Mouse (Mus musculus) hindbrain, embryonic 11.5 days (tissue): ENCODE measurements around the gene Shroom3. TPM values are rescaled to one million over a fixed set of nuclear protein-coding genes. Genes with fewer than 3 reads are reported as not detected.

ENCODE experiments used
- ATAC-seq: fragments of 200-750 bp; cut with Nextera tagmentation; 2 replicates; pipeline ENCODE4 v1.8.0; 2017; ENCODE audit warnings: mild to moderate bottlenecking, moderate TSS enrichment, moderate library complexity; ENCODE audit not compliant: low FRiP score
- DNase-seq: peaks from one replicate; pipeline ENCODE4 v3.0.0-alpha.2; 2015; ENCODE audit warnings: low spot score
- H3K27ac ChIP-seq: fragments of 300-500 bp; sonication (generic); 2 replicates; pipeline ENCODE4 v1.5.1; 2014; ENCODE audit warnings: mild to moderate bottlenecking, low read depth, low read length
- H3K27me3 ChIP-seq: fragments of 300-500 bp; sonication (generic); 2 replicates; pipeline ENCODE4 v1.6.1; 2014; ENCODE audit warnings: mild to moderate bottlenecking, low read length, moderate library complexity, mixed read lengths; ENCODE audit not compliant: control insufficient read depth, insufficient read depth
- H3K36me3 ChIP-seq: fragments of 300-500 bp; sonication (generic); 2 replicates; pipeline ENCODE4 v1.6.1; 2014; ENCODE audit warnings: mild to moderate bottlenecking, low read length, moderate library complexity, mixed read lengths; ENCODE audit not compliant: control insufficient read depth, insufficient read depth
- H3K4me1 ChIP-seq: fragments of 300-500 bp; sonication (generic); replicated peaks from 2 replicates; pipeline ENCODE4 v1.6.1; 2014; ENCODE audit warnings: low read length, mixed read lengths; ENCODE audit not compliant: control insufficient read depth, insufficient read depth
- H3K4me2 ChIP-seq: fragments of 300-500 bp; sonication (generic); replicated peaks from 2 replicates; pipeline ENCODE4 v1.6.1; 2014; ENCODE audit warnings: mild to moderate bottlenecking, low read depth, low read length
- H3K4me3 ChIP-seq: fragments of 300-500 bp; sonication (generic); 2 replicates; pipeline ENCODE4 v1.5.1; 2014; ENCODE audit warnings: low read depth, low read length
- H3K9ac ChIP-seq: fragments of 300-500 bp; sonication (generic); 2 replicates; pipeline ENCODE4 v1.6.1; 2014; ENCODE audit warnings: low read depth, low read length
- H3K9me3 ChIP-seq: fragments of 300-500 bp; sonication (generic); 2 replicates; pipeline ENCODE4 v1.6.1; 2016; ENCODE audit warnings: low read length; ENCODE audit not compliant: control insufficient read depth
- WGBS: fragments of 180-500 bp; shearing (Covaris S2); extraction: QIAGEN DNeasy Blood & Tissue Kit; methylation state at CpG from one replicate; pipeline ENCODE4 v1.1.7; 2014; 5-methylcytosine and 5-hydroxymethylcytosine counted together
- polyA plus RNA-seq: library from polyadenylated mRNA; unstranded; fragments of >200 nt; fragmentation: Nextera tagmentation; extraction: Ambion mirVana; gene quantifications from 2 replicates; pipeline ENCODE4 v1.2.1, GENCODE M21; 2014

The Shroom3 gene
- polyA plus RNA-seq, 1 experiment from 2014 or later, result 4.8 TPM

- H3K4me3 ChIP-seq, result no peak overlapping the region
- no peaks in the 10 kb centered on the region for H3K36me3 ChIP-seq
- no peak overlapping the region for H3K4me2 ChIP-seq
- DNase-seq, result no peak
- H3K4me1 ChIP-seq, result peaks cover 13% of the 10 kb centered on the region
- ATAC-seq, result no peak
- no peaks in the 10 kb centered on the region for H3K27me3 ChIP-seq
- no peak overlapping the region for H3K27ac ChIP-seq
- no peak overlapping the region for H3K9ac ChIP-seq
- 58% methylated on average over 7 of the region's 7 CpGs for WGBS
- no peaks in the 10 kb centered on the region for H3K9me3 ChIP-seq
Measured at GRCm38 (mm10) chr5:92901870-92902269, 218.6 kb downstream of the Shroom3 start.

- DNase-seq, result no peak
- WGBS, result 43% methylated on average over 9 of the region's 9 CpGs
- Histone ChIP-seq H3K4me2 (no peak overlapping the region; the same call in 1 of the 2 replicates), H3K27ac (peak overlapping the region; percentile 75), H3K9ac (0 out of 2 replicates have a peak overlapping the region, but pooled peaks have one; percentile 37), H3K4me1 (peaks cover 9% of the 10 kb centered on the region), H3K9me3 (peaks cover 8% of the 10 kb centered on the region), H3K27me3 (no peaks in the 10 kb centered on the region), H3K36me3 (no peaks in the 10 kb centered on the region), H3K4me3 (no peak overlapping the region)
- peak; percentile 48 for ATAC-seq
Measured at GRCm38 (mm10) chr5:92905146-92905545, 221.9 kb downstream of the Shroom3 start.

GRCm38 (mm10) chr5:92905594-92906008, 222.4 kb downstream of the Shroom3 start:
- Histone ChIP-seq H3K27me3 (no peaks in the 10 kb centered on the region), H3K4me1 (peaks cover 9% of the 10 kb centered on the region), H3K36me3 (no peaks in the 10 kb centered on the region), H3K9ac (no peak overlapping the region), H3K9me3 (peaks cover 8% of the 10 kb centered on the region), H3K4me3 (no peak overlapping the region), H3K27ac (peak overlapping the region; percentile 75), H3K4me2 (peak overlapping the region; percentile 18; the same call in 1 of the 2 replicates)
- peak; percentile 87 for DNase-seq
- WGBS, result 1% methylated on average over 8 of the region's 8 CpGs
- ATAC-seq, result peak; percentile 95

GRCm38 (mm10) chr5:92908227-92908626, 225.0 kb downstream of the Shroom3 start:
- H3K27me3 ChIP-seq, result no peaks in the 10 kb centered on the region
- WGBS, result 97% methylated on average over 4 of the region's 4 CpGs
- no peak overlapping the region for H3K4me2 ChIP-seq
- no peak overlapping the region for H3K4me3 ChIP-seq
- ATAC-seq, result no peak
- H3K9ac ChIP-seq, result no peak overlapping the region
- no peak for DNase-seq
- H3K36me3 ChIP-seq, result no peaks in the 10 kb centered on the region
- peaks cover 8% of the 10 kb centered on the region for H3K9me3 ChIP-seq
- peaks cover 9% of the 10 kb centered on the region for H3K4me1 ChIP-seq
- H3K27ac ChIP-seq, result no peak overlapping the region

GRCm38 (mm10) chr5:92910838-92911237, 227.6 kb downstream of the Shroom3 start:
- Histone ChIP-seq H3K4me3 (no peak overlapping the region), H3K36me3 (no peaks in the 10 kb centered on the region), H3K9ac (no peak overlapping the region), H3K4me2 (no peak overlapping the region), H3K4me1 (no peaks in the 10 kb centered on the region; the same call in none of the 2 replicates), H3K27me3 (no peaks in the 10 kb centered on the region), H3K9me3 (peaks cover 8% of the 10 kb centered on the region), H3K27ac (no peak overlapping the region)
- DNase-seq (no peak), ATAC-seq (no peak)
- 89% methylated on average over 3 of the region's 3 CpGs for WGBS

- DNase-seq, result no peak
- Histone ChIP-seq H3K9ac (no peak overlapping the region), H3K4me2 (no peak overlapping the region), H3K27me3 (no peaks in the 10 kb centered on the region), H3K4me1 (0 out of 2 replicates have a peak, but pooled peaks cover 5% of the 10 kb centered on the region), H3K4me3 (no peak overlapping the region), H3K9me3 (no peaks in the 10 kb centered on the region), H3K27ac (no peak overlapping the region), H3K36me3 (no peaks in the 10 kb centered on the region)
- ATAC-seq, result no peak
- 39% methylated on average over 10 of the region's 10 CpGs for WGBS
Measured at GRCm38 (mm10) chr5:92915421-92915820, 232.2 kb downstream of the Shroom3 start.

GRCm38 (mm10) chr5:92917755-92918154, 234.5 kb downstream of the Shroom3 start:
- no peaks in the 10 kb centered on the region for H3K9me3 ChIP-seq
- no peak overlapping the region for H3K9ac ChIP-seq
- H3K27me3 ChIP-seq, result no peaks in the 10 kb centered on the region
- no peak overlapping the region for H3K27ac ChIP-seq
- 82% methylated on average over 6 of the region's 6 CpGs for WGBS
- H3K4me3 ChIP-seq, result no peak overlapping the region
- DNase-seq, result no peak
- no peak overlapping the region for H3K4me2 ChIP-seq
- 0 out of 2 replicates have a peak, but pooled peaks cover 5% of the 10 kb centered on the region for H3K4me1 ChIP-seq
- ATAC-seq, result no peak
- H3K36me3 ChIP-seq, result no peaks in the 10 kb centered on the region

GRCm38 (mm10) chr5:92918170-92918569, 234.9 kb downstream of the Shroom3 start:
- no peak for DNase-seq
- Histone ChIP-seq H3K4me1 (0 out of 2 replicates have a peak, but pooled peaks cover 5% of the 10 kb centered on the region), H3K27me3 (no peaks in the 10 kb centered on the region), H3K4me2 (no peak overlapping the region), H3K27ac (no peak overlapping the region), H3K4me3 (no peak overlapping the region), H3K36me3 (no peaks in the 10 kb centered on the region), H3K9me3 (no peaks in the 10 kb centered on the region), H3K9ac (no peak overlapping the region)
- WGBS, result 54% methylated on average over 10 of the region's 10 CpGs
- ATAC-seq, result no peak

GRCm38 (mm10) chr5:92918866-92919265, 235.6 kb downstream of the Shroom3 start:
- WGBS, result 30% methylated on average over 9 of the region's 9 CpGs
- Histone ChIP-seq H3K27ac (no peak overlapping the region), H3K27me3 (no peaks in the 10 kb centered on the region), H3K36me3 (no peaks in the 10 kb centered on the region), H3K9me3 (no peaks in the 10 kb centered on the region), H3K4me2 (no peak overlapping the region), H3K9ac (no peak overlapping the region), H3K4me1 (0 out of 2 replicates have a peak, but pooled peaks cover 5% of the 10 kb centered on the region), H3K4me3 (no peak overlapping the region)
- DNase-seq (no peak), ATAC-seq (no peak)
